Mouse (Mus musculus) heart, postnatal 25 days (tissue): ENCODE data around the gene Pax5. TPM values are rescaled to one million over a fixed set of nuclear protein-coding genes. Genes with fewer than 3 reads are reported as not detected.
"Not testable (repeated sequence)": the region's sequence is repeated elsewhere in the genome, so short reads cannot be mapped to it uniquely, and the experiment has no call there.

Experiments used
- DNase-seq: peaks from one replicate; pipeline ENCODE4 v3.0.0; 2022; ENCODE audit warnings: low spot score
- intact Hi-C: fragments of 180-260 bp; cut with DNase I; formaldehyde crosslinking; loops from one replicate; pipeline ENCODE4 v1.15.1; 2025
- total RNA-seq, 2 experiments: library from RNA; stranded (reverse); gene quantifications; 2 replicates each; pipeline ENCODE4 v1.2.3; 2021

The Pax5 gene
- 1 to 10 TPM in 1 of 2 experiments, under 1 TPM in 1; 0.65 to 1.1 TPM for total RNA-seq

GRCm38 (mm10) chr4:44709740-44710700, at the start of gene Pax5:
Gene Pax5 (minus strand): TSS chr4:44710487.
- intact Hi-C loops: no loop called here

GRCm38 (mm10) chr4:44757131-44757530, 46.8 kb upstream of the Pax5 start:
- intact Hi-C loops: loop anchor here (10.0 kb wide), 2 partner anchors 148 to 348 kb away; partner anchors contain the start of gene Tomm5
- not testable (repeated sequence) for DNase-seq

More at GRCm38 (mm10) chr4:44709740-44710700, at the start of gene Pax5:
- no peak for DNase-seq

GRCm38 (mm10) chr4:44756134-44756951, 46.1 kb upstream of the Pax5 start:
- DNase-seq: peak; percentile 89
- intact Hi-C loops: loop anchor here (10.0 kb wide), 2 partner anchors 148 to 348 kb away; partner anchors contain the start of gene Tomm5

GRCm38 (mm10) chr4:44755553-44756133, 45.4 kb upstream of the Pax5 start, which contains the start of gene Zcchc7:
Gene Zcchc7 (plus strand): TSS chr4:44755877.
- intact Hi-C loops: loop anchor here (10.0 kb wide), 2 partner anchors 149 to 349 kb away; partner anchors contain the start of gene Tomm5
- DNase-seq: no peak

- intact Hi-C loops: no loop called here
- no peak for DNase-seq
Measured at GRCm38 (mm10) chr4:44740471-44740870, 30.2 kb upstream of the Pax5 start.

GRCm38 (mm10) chr4:44721237-44721636, 10.9 kb upstream of the Pax5 start:
- no peak for DNase-seq
- intact Hi-C loops: no loop called here

GRCm38 (mm10) chr4:44720046-44720445, 9.8 kb upstream of the Pax5 start:
- DNase-seq: no peak
- intact Hi-C loops: no loop called here

GRCm38 (mm10) chr4:44717676-44718075, 7.4 kb upstream of the Pax5 start:
- intact Hi-C loops: no loop called here
- DNase-seq: no peak

GRCm38 (mm10) chr4:44716391-44716790, 6.1 kb upstream of the Pax5 start:
- intact Hi-C loops: no loop called here
- DNase-seq: no peak

- intact Hi-C loops: no loop called here
Measured at GRCm38 (mm10) chr4:44715621-44716160, 5.4 kb upstream of the Pax5 start.

GRCm38 (mm10) chr4:44714111-44714621, 3.9 kb upstream of the Pax5 start:
- intact Hi-C loops: no loop called here
- DNase-seq: no peak

More at GRCm38 (mm10) chr4:44715621-44716160, 5.4 kb upstream of the Pax5 start:
- no peak for DNase-seq

- DNase-seq: no peak
- intact Hi-C loops: no loop called here
Measured at GRCm38 (mm10) chr4:44713554-44714051, 3.3 kb upstream of the Pax5 start.

- DNase-seq: no peak
- intact Hi-C loops: no loop called here
Measured at GRCm38 (mm10) chr4:44712786-44713553, 2.7 kb upstream of the Pax5 start.

- no peak for DNase-seq
Measured at GRCm38 (mm10) chr4:44712051-44712700, 1.9 kb upstream of the Pax5 start.

GRCm38 (mm10) chr4:44711136-44711900, 1.0 kb upstream of the Pax5 start:
- intact Hi-C loops: no loop called here
- no peak for DNase-seq

More at GRCm38 (mm10) chr4:44712051-44712700, 1.9 kb upstream of the Pax5 start:
- intact Hi-C loops: no loop called here

- intact Hi-C loops: no loop called here
- DNase-seq: no peak
Measured at GRCm38 (mm10) chr4:44710701-44711097, 412 bp upstream of the Pax5 start.

GRCm38 (mm10) chr4:44709091-44709695, 1.1 kb downstream of the Pax5 start:
- DNase-seq: no peak

More at GRCm38 (mm10) chr4:44709091-44709695, 1.1 kb downstream of the Pax5 start:
- intact Hi-C loops: no loop called here
